Comparison of ENCODE assay signal across 30 mouse cellular contexts in the genomic region with DNA sequence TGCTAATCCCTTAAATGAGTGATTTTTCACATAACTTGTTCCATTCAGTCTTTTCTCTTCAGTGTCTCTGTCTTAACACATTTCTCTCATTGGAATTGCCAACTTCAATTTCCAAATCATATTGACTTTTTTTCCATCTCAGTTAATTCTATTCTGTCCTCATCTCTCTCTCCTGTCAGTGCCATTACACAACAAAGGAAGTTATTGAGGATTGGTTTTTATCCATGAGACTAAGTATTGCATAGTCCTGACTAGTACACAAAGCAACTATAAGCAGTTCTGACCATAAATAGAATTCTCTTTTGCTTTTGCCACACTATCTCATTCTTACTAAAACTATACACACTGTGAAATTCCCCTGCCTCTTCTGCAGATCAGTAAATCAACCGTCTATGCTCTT. TPM values are rescaled to one million over a fixed set of nuclear protein-coding genes. Genes with fewer than 3 reads are reported as not detected.
"Had no signal": no experiment of that assay in that cellular context is flagged by ENCODE, and none has a peak within 500 bp of the region (broad histone marks: within the 10 kb centered on the region; RNA-seq: fewer than 3 reads in every experiment).

No protein-coding gene starts in this region.

- ATAC-seq: inflammation-experienced regulatory T-cells, adult 6 months; intestine, embryonic 15.5 days; intestine, embryonic 16.5 days; intestine, postnatal 0 days had no signal

- DNase-seq: heart, postnatal 10 days; heart, postnatal 14 days; heart, postnatal 36 days; heart, postnatal 4 days; kidney, adult 11 months; kidney, adult 18-20 months; kidney, adult 2 months; kidney, adult 8-10 months; kidney, adult 9 months; kidney, postnatal 10 days; kidney, postnatal 14 days; kidney, postnatal 25 days; kidney, postnatal 36 days; kidney, postnatal 4 days; layer of hippocampus, adult 9-11 months; layer of hippocampus, postnatal 36 days had no signal

RNA-seq across cellular contexts. Expression of a gene that starts 4.1 kb away (rescaled TPM):
- total RNA-seq: heart, postnatal 10 days; heart, postnatal 14 days; heart, postnatal 25 days; heart, postnatal 36 days; hematopoietic stem cell, adult 5-6 weeks; hindbrain, postnatal 0 days had no signal

RNA-seq across cellular contexts. Expression of a gene that starts 14.4 kb away (rescaled TPM):
- total RNA-seq: heart, postnatal 10 days; heart, postnatal 14 days; heart, postnatal 25 days; heart, postnatal 36 days; heart, postnatal 4 days; hematopoietic stem cell, adult 5-6 weeks; hindbrain, postnatal 0 days; layer of hippocampus, adult 18-20 months; layer of hippocampus, adult 2 months; layer of hippocampus, adult 8-10 months; layer of hippocampus, postnatal 10 days; layer of hippocampus, postnatal 14 days; layer of hippocampus, postnatal 25 days; layer of hippocampus, postnatal 36 days; left cerebral cortex, adult 18-20 months had no signal

RNA-seq across cellular contexts. Expression of a gene that starts 16.7 kb away (rescaled TPM):
- total RNA-seq: heart, postnatal 10 days; heart, postnatal 14 days; heart, postnatal 25 days; heart, postnatal 36 days; heart, postnatal 4 days; hematopoietic stem cell, adult 5-6 weeks; hindbrain, postnatal 0 days; layer of hippocampus, adult 18-20 months; layer of hippocampus, adult 2 months; layer of hippocampus, adult 8-10 months; layer of hippocampus, postnatal 10 days; layer of hippocampus, postnatal 14 days; layer of hippocampus, postnatal 25 days; layer of hippocampus, postnatal 36 days; left cerebral cortex, adult 18-20 months had no signal

RNA-seq across cellular contexts. Expression of a gene that starts 28.7 kb away (rescaled TPM):
- total RNA-seq: heart, postnatal 10 days; heart, postnatal 14 days; heart, postnatal 25 days; heart, postnatal 36 days; heart, postnatal 4 days; hindbrain, postnatal 0 days; layer of hippocampus, adult 18-20 months; layer of hippocampus, adult 2 months; layer of hippocampus, adult 8-10 months; layer of hippocampus, postnatal 10 days; layer of hippocampus, postnatal 14 days; layer of hippocampus, postnatal 25 days; layer of hippocampus, postnatal 36 days; left cerebral cortex, adult 18-20 months had no signal

RNA-seq across cellular contexts. Expression of a gene that starts 36.0 kb away (rescaled TPM):
- total RNA-seq: heart, postnatal 10 days; heart, postnatal 14 days; heart, postnatal 25 days; heart, postnatal 36 days; heart, postnatal 4 days; hindbrain, postnatal 0 days; layer of hippocampus, adult 18-20 months; layer of hippocampus, adult 2 months; layer of hippocampus, adult 8-10 months; layer of hippocampus, postnatal 10 days; layer of hippocampus, postnatal 14 days; layer of hippocampus, postnatal 25 days; layer of hippocampus, postnatal 36 days; left cerebral cortex, adult 18-20 months had no signal
